Mouse (Mus musculus) retina, adult 2 months (tissue): ENCODE results near the gene Mrpl47.
"Not testable (repeated sequence)": the region's sequence is repeated elsewhere in the genome, so short reads cannot be mapped to it uniquely, and the experiment has no call there.

ENCODE experiments used
- DNase-seq: peaks from one replicate; pipeline ENCODE4 v3.0.0-alpha.2; 2012; ENCODE audit warnings: low read depth, low spot score

Gene Mrpl47

DNA sequence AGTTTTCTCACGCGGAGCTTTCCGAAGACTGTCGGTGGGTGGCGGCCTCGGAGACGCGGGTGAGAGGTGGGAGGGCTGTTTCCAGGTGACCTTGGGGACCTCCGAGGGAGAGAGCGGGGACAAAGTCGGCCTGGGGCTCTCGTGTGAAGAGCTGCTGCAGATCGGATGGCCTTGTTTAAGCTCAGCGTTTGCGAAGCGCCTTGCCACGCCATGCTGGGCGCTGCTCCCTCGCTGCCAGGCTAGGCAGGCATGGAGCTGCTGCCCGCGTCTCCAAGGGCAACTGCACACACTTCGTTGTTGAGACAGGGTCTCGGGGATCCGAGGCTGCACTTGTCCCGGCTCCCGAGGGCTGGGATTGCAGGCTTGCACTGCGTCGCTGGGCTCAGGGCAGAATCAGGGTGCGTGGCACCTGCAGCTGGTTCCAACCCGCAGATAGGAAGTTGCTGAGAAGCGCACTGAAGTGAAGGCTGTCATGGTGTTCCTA, at the start of gene Mrpl47:
TSS of gene Mrpl47 (minus strand) at position 434 of the 484 bp plus-strand sequence.
- DNase-seq, result no peak

DNA sequence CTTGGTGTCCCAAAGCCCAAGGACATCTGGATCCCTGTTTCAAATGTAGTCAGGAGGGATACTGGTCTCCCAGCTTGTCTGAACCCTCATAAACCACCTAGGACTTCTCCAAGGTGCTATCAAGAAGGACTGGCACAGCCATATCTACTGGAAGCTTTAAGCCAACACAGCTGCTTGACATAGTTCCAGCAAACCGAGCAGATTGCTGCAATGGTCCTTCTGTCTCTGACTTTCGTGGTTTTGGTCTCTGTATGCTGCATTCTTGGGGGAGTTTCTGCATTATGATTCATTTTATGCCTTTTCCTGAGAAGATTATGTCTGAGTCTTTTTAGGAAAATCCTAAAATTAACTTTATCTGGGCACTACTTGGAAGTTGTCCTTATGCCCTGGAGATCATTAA, 33.4 kb upstream of the Mrpl47 start:
- DNase-seq, result no peak

DNA sequence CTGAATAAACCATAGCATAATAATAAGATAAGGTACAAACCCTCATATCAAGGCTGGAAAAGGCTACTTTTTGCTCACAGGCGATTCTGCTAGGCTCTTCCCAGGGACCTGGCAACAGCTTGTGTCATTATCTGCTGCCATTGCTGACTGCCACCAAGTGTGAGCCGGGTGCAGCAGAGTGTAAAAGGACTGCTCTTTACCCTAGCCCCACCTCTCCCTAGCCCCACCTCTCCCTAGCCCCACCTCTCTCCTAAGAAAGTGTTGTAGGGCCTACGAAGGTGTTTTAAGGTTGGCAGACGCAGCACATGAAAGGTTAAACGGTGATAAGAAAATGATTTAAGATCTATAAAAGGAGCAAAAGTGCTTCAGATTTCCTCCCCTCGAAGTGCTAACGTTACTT, 26.5 kb upstream of the Mrpl47 start:
- DNase-seq, result no peak

DNA sequence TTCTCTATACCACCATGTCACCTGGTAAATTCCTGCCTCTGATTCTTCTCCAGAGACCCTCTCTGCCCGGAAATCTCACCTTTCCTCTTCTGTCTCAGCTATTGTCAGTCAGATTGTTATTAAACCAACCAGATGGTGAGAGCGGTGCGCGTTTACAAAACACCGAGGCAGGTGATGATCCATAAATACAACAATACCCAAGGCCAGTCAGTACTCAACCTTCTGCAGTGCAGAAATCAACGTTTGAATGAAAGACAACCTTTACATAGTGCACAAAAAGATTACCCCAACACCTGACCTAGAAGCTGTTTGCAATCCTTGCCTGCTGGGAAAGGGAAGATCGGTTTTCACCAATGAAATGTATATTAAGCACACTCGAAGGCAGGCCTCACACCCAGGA, 25.6 kb upstream of the Mrpl47 start:
- no peak for DNase-seq

DNA sequence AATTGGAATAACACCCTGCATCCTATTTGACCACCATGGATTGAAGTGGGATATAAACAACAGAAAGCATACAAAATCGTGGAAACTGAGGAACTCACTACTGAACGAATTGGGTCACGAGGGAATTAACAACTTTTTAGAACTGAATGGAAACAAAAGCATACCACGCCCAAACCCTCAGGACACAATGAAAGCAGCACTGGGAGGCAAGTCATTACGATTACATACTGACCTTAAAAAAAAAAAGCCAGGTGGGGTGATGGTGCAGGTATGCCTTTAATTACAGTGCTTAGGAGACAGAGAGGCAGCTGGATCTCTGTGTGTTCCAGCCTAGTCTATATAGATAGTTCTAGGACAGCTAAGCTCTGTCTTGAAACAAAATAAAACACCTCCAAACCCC, 21.8 kb upstream of the Mrpl47 start:
- DNase-seq, result no peak

DNA sequence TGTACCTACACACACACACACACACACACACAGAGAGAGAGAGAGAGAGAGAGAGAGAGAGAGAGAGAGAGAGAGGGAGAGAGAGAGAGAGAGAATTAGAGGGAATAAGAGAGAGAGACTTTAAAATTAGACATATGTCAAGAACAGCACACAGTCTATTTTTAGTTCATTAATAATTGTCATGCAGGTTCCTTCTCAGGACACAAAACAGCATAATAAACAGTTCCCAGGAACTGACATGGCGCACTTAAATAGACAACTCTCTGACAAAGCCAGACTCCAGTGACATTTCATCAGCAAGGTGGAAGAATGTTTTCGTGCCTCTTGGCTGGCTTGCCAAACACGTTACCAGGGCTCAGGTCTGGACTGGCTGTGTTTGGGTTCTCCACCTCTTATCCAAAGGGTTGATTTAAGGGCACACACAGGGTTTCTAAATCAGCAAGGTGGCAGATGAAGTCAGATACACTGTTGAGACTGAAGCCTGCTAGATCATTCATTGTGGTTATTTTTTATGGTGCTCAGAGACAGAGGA, 17.0 kb upstream of the Mrpl47 start:
- DNase-seq, result no peak

DNA sequence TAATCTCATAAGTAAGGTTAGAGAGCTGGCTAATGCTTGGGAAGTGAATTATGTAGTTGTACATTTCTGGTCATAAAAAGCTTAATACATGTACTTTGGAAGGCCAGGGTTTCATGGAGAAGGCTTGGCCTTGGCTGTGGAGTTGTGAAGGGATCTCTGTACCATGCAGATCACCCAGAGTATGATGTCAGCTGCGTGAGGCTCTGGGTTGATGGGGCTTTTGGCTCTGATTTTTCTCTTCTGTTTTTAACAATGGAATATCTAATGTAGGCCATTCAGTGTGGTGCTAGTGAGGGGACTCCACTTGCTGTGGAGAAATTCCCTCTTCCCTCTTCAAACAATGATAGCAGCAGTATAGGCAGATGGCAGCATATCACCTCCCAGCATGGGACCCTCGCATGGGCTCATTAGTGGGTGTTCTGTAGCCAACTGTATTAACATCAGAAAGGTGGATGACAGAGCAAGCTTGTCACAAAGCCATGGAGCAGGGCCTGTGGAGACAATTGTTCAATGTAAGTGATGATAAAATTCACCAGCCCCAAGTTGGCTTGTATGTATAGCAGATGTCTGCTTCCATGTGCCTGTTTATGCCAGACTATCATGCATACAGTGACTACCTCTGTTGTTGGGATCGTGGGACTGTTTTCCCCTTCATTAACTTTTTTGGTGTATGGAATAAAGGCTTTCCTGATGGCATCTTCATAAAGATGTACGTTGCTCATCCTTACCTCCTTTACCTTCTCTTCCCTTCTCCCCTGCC, 12.6 kb upstream of the Mrpl47 start:
- no peak for DNase-seq

DNA sequence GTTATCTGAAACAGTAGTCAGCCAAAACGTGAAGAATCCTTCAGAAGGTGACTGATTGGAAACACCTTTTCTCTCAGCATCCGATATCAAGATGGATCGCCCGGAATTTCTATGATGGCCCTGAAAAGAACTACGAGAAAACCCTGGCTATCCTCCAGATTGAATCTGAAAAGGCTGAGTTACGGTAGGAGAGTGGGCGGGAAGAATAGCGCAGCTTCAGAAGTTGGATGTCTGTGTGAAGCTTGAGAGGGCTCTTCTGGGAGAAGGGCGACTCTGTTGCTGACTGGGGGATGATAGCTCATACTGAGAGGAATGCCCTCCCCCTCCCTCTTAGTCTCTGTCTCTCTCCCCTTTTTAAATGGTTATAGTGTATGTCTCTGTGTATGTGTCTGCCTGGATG, 11.0 kb upstream of the Mrpl47 start:
- no peak for DNase-seq

DNA sequence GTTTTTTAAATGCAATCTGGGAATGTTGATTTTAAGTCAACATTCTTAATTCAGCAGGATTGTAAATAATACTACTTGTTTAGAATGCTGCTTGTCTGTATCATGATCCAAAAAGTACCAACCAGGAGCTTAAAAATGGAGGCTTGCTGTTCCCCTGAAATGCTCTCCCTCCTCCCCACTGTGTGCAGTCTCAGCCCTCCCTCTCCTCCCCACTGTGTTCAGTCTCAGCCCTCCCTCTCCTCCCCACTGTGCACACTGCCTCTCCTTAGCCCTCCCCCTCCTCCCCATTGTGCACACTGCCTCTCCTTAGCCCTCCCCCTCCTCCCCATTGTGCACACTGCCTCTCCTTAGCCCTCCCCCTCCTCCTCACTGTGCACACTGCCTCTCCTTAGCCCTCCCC, 8.0 kb upstream of the Mrpl47 start:
- DNase-seq, result not testable (repeated sequence)

DNA sequence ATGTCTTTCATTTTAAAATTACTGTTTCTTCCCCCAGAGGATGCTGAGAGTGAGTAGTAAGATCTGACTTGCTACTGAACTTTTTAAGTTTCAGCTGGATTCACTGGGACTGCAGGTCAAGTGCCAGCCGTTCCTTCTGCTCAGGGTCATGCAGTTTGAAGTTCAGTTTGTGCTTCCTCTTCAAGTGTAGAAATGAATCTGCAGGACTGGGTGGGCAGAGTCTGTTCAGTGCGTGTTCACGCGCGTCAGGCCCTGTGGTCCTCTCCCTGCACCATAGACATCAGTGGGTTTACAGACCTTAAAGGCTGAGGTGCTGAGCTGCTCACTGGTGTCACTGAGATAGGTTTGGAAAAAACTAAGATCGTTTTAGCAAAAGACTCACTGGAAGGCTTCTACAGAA, 7.6 kb upstream of the Mrpl47 start:
- DNase-seq, result no peak

DNA sequence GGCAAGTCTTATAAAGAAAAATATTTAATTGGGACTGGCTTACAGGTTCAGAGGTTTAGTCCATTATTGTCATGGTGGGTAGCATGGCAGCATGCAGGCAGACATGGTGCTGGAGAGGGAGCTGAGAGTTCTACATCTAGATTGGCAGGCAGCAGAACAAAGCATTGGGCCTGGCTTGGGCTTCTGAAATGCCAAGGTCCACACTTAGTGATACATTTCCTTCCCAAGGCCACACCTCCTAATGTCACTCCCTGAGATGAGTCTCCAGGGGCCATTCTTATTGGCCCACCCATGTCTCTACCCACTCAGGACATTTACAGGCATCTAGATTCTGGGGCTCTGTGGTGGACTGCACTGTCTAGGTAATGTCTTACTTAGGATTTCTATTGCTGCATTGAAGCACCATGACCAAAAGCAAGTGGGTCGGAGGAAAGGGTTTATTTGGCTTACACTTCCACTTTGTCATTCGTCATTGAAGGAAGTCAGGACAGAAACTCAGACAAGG, 4.9 kb upstream of the Mrpl47 start:
- DNase-seq, result no peak

DNA sequence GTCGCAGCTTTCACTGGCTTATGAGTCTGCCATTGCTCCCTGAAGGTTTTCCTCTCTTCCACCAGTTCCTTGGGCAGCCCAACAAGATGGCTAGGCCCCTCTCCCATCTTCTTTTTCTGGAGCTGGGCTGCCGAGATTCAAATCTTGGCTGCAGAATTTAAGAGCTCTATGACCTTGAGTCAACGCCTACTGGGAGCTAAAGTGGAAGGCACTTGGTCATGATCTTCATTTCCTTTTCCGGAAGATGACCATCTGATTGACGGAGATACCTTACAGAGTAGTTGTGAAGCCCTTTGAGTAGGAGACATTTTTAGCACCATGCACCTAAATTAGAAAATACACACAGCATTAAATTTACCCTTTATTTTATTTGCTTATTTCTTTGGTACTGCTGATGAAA, 1.1 kb upstream of the Mrpl47 start:
- DNase-seq, result no peak

DNA sequence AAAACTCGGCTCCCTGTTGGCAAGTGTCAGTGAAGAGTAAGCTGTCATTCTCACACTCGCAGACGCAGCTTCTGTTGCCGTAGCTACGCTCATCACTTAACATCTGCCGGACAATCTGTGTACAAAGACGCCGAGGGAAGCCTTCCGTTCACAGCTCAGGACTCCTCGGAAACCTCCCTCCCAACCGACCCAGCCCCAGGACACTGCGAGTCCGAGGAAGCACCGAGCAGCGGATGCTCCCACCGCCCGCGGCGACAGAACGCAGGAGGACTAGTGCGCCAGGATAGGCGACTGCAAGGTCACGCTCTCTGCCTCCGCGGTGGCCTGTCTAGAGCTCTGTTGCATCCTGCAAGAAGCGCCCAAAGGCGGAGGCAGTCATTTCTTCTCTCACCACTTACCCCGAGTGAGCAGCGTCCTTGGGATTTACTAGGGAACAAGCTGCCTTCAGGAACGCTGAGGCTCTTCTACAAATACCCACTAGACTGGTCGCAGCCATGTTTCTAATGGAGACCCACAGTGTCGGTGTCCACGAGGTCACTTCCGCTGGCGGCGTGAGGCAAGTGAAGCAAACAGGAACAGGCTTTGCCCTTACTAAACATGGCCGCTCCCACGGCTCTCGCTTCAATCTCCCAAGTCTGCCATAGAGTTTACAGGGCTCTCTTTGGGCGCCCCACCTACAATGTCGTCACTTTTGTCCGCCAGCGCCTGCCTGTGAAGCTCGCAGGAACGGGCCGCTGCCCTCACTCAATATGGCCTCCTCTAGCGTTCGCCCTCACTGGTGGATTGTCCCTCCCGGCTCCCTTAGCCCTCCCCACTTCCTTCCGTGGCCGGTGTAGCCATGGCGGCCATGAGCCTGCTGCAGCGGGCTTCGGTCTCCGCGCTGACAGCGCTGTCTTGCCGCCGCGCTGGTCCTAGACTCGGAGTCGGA, 897 bp downstream of the Mrpl47 start, which contains the start of gene Ndufb5:
TSS of gene Ndufb5 (plus strand) at position 747 of the 928 bp plus-strand sequence.
- DNase-seq, result peak; percentile 100

DNA sequence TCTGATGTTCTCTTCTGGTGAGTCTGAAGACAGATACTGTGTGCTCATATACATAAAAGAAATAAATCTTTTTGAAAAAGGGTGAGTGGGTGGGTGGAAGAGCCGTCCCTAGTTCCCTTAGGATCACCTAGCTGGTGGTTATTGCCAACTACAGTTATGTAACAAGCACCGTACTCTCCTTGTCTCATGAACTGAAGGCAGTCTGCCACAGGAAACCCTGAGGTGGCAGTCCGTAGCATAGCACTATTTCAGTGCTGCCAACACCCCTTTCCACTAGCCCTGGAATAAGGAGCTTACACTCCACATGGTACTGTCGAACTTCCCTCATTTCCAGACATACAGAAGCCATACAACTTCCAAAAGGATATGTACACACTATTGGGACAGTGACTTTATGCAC, 9.5 kb downstream of the Mrpl47 start:
- DNase-seq, result no peak

DNA sequence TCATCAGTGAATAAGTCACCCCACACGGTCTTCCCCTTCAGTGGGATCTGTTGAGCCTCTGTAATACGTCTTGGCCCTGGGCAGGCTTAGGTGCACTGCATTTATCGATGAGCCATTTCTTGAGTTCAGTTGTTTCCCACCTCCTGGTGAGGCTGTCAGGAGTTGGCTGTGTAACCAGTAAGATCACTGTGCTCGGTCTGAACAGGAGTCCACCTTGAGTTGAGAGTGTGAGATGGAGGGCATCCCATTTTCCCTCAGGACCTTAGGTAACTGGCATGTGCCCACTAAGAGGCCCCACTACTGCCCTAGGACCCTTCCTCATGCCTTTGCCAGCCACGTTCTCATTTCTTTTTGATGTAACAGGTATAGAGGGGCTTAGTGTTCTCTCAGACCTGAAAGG, 11.5 kb downstream of the Mrpl47 start:
- no peak for DNase-seq

DNA sequence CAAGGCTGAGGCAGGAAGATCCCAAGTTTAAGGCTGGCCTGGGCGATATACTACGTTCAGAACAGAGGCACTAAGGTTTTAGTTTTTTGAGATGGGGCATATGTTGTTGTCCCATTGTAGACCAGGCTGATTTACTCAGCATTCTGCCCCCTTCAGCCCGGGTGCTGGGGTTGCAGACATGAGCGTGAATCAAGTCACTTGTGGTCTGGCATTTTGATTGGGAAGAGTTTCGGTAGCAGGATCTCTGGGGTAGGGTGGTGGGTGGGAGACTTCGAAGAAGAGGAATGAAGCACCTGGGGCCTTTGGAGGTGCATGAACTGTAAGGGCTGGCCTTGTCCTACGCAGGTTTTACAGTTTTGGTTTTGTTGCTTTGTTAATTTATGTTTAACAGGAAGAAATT, 13.2 kb downstream of the Mrpl47 start:
- no peak for DNase-seq

DNA sequence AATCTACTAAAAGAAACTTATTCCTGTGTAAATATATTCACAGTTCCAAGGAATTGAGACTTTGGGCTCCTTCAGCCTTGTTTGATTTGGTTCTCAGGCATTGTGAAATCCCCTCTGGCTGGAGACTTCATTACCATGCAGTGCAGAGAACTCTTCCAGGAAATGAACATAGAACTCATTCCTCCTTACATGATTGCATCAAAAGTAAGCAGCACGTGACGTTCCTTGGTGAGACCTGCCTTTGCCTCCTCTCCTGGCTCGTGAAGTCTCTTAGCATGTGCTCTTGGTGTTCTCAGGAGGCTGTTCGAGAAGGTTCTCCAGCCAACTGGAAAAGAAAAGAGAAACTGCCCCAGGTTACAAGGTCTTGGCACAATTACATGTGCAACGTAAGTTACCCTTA, 19.1 kb downstream of the Mrpl47 start:
- DNase-seq, result no peak

DNA sequence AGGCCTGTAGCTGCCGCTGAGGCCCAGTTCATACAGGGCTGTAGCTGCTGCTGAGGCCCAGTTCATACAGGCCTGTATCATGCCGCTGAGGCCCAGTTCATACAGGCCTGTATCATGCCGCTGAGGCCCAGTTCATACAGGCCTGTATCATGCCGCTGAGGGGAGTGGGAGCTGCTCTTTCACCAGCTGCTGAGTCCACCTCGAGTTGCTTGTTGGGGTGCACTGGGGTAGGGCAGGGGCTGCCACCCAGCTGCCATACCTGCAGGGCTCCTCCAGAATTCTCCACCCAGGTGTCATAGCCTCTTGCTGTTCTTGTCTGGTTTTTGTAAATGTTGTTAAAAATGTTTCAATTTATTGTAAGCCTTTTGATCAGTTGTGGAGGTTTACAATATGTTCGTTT, 20.0 kb downstream of the Mrpl47 start:
- DNase-seq, result not testable (repeated sequence)

DNA sequence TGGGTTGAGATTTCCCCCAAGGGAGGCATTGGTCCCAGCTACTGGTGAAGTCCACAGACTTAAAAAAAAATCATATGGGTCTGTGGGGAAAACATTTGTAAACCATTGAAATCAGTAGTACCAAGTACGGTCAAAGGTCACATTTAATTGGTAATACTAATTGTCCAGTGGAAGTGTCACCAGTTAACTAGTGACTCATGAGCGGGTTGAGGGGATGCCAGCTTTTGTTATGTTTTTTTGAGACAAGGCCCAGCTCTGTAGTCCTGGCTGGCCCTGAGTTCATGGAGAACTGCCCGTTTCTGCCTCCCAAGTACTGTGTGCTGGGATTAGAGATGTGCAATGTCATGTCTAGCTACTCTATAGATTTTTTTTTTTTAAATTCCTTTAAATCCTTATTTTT, 23.7 kb downstream of the Mrpl47 start:
- no peak for DNase-seq

DNA sequence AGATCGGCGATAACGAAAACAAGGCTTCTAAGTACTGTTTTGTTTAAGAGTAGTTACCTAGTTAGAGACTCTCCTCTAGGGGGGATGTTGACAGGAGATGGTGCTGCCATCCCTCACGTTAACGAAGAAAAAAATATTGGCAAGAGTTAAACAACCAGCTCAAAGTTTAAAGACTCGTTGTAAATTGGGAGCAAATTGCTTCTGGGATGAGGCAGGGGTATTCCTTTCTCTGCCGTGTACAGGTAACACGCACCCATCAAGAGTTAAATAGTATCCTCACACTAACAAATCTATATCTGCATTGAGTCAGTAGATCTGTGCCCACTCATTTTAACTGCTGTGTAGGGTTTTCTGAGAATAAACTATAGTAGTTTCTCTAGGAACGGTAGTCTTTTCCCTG, 28.0 kb downstream of the Mrpl47 start:
- DNase-seq, result no peak

DNA sequence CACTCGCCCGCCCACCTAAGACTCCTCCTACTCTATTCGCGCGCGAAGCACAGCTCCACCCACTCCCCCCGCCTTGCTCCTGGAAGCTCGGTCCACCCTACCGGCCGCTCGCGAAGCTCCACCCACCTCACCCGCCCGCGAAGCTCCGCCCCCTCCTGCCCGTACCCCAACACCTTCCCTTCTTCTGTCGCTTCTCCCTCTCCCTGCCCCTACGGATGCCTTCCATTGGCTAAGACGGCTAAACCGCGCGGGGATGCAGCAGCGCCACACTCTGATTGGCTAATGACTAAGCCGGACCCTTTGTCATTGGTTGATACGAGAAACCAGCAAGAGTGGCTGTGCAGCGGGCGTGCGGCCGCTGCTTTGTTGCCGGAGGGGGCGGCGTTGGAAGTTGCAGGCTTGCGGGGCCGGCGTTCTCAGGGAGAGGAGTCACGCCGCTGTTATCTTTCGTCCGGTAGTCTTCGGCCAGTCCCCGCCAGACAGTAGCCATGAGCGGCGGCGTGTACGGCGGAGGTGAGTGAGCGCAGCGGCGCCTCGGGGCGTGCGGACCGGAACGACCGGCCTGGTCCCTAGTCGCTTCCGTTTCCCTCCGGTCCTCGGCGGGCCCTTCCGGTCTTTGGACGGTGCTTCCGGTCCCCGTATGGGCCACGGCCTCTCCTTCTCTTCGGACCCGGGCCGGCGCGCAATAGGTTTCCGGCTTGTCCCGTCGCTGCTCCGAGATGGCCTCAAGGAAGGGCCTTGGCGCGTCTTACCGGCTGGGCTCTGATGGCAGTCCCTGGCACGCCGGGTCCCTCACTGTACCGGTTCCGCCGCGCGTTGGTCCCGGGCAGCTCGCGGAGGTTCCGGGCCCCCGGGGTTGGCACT, 28.8 kb downstream of the Mrpl47 start:
- DNase-seq, result peak; percentile 97
